Mouse (Mus musculus) right cerebral cortex, adult 2 months (tissue): ENCODE data around the gene Gm13119.
"Not testable (repeated sequence)": the region's sequence is repeated elsewhere in the genome, so short reads cannot be mapped to it uniquely, and the experiment has no call there.

Experiments used
- DNase-seq, 2 experiments: peaks; one replicate each; pipeline ENCODE4 v3.0.0; 2021 to 2022; ENCODE audit warnings: low spot score in 2 of 2

The Gm13119 gene

DNA sequence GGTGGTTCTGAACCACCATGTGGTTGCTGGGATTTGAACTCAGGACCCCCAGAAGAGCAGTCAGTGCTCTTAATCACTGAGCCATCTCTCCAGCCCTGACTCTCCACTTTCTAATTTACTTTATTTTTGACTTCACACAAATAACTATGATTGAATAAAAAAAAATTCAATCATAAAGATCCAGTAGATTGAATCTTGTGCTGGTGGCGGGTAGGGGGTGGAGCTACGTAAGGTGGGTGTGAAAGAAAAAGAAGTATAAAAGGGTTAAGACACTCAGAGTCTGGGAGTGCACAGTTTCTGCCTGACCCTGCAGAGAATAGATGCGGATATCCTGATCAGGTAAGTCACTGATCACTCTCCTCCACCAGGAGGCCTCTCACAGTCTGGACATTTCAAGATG, at the start of gene Gm13119:
TSS of gene Gm13119 (plus strand) at position 301 of the 400 bp plus-strand sequence.
- not testable (repeated sequence) for DNase-seq

DNA sequence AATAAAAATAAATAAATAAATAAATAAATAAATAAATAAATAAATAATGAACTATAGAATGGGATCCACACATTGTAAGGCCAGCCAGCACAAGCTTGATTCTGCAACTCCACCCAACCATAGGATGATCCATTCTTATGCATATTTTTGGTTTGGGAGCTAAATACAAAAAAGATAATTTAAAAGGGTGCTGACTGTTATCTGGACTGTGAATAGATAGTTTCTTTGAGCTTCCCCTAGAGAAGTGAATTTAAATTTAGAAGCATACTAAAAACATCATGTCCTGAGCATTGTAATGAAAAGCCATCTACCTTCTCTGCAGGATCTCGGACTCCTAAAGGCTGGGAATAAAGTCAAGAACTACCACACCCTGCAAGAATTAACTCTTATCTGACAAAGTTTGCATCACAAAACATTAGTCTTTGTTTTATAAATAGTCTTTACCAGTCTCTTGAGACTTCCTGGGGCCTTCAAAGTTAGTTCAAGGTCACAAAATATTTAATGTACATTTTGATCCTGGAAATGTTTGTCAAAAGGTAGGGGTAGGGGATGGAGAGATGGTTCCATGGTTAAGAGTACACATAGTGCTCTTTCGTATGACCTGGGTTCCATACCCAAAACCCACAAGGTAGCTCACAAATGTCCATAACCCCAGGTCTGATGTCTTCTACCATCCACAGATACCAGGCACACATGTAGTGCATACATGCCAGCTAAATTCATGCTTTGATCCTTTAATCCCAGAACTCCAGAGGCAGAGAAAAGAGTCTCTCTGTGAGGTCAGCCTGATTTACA, 44.9 kb upstream of the Gm13119 start:
- DNase-seq: not testable (repeated sequence)

DNA sequence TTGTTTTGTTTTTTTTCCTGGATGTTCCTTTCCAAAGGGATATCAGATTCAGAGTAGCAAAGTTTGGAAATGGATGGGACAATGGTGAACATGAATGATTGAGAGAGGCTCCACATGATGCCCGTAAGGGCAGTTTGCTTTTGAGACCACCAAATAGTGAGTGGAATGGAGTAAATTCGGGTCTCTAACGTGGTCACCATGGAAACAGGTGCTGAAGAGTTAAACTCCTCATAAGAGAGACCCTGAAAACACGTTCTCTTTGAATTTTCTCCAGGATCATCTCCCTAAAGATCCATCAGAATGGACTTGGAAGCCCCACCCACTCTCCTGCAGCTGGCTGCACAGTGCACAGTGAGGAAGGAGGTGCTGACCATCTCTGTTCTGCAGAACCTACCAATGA, 27.8 kb upstream of the Gm13119 start, which contains the start of gene Gm13128:
TSS of gene Gm13128 (plus strand) at position 301 of the 400 bp plus-strand sequence.
- DNase-seq: not testable (repeated sequence)

DNA sequence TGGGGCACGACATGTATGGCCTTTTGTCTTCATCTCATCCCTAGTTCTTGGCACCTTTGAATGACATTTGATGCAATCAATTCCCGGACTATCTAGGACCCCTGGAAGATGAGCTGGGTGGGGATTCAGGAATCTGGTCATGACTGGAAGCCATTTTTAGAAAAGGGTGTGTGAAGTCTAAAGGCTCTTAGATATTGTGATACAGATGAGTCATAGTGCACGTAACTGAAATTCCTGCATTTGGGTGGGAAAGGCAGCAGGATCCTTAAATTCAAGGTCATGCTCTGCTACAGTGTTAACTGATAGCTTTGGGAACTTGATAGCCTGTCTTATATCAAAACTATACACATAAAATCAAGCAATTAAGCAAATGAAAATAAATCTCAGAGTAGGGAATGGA, 21.9 kb upstream of the Gm13119 start:
- DNase-seq: not testable (repeated sequence)

DNA sequence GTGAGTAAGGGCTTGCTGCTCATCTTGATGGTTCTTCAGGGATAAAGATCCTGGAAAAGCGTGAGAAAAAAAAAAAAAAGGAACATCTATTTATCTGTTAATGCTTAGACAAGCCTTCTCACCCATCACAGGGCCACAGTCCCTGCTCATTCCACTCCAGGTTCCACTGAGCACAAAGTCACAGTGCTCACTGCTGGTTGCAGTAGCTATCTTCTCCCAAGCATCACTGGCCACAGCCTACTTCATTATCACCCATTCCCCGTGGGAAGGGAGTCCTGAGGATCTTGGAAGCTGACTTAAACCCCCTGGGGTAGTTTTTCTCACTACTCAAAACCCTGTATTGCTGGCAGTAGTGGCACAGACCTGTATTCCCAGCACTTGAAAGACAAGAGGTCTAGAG, 20.2 kb downstream of the Gm13119 start, which contains the start of gene Pramef20:
TSS of gene Pramef20 (minus strand) at position 23 of the 400 bp plus-strand sequence.
- no peak for DNase-seq

DNA sequence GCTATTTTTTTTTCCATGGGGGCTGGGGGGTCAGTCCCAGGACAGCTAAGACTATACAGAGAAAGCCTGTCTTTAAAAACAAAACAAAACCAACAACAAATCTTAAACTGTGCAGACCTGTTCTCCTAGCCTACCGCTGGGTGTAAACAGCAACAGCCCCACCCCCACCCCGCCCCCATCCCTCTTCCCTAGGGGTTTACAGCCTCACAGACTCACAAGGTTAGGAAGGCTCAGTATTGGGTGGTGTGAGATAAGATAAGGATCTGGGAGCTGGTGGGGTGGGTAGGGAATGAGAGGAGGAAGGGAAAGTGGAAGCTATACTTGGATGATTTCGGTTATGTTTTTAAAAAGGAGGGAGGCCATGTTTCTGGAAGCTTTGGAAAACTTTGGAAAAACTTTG, 38.6 kb downstream of the Gm13119 start:
- DNase-seq: no peak

DNA sequence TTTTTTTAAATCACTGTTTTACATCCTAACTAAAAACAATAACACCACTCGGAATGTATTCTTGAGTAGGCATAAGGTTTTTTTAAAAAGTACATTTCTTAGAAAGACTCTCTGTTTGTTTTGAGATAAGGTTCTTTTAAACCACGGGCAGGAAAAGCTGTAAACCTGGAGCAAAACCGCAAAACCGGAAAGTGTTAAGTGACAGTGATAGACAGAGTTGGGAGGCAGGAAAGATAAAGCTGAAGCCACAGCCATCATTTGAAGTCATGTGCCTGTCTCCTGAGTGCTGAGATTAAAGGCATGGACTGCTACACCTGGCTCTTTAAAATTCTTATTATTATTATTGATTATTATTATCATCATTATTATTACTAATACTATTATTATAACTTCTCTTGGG, 45.0 kb downstream of the Gm13119 start:
- DNase-seq: no peak

DNA sequence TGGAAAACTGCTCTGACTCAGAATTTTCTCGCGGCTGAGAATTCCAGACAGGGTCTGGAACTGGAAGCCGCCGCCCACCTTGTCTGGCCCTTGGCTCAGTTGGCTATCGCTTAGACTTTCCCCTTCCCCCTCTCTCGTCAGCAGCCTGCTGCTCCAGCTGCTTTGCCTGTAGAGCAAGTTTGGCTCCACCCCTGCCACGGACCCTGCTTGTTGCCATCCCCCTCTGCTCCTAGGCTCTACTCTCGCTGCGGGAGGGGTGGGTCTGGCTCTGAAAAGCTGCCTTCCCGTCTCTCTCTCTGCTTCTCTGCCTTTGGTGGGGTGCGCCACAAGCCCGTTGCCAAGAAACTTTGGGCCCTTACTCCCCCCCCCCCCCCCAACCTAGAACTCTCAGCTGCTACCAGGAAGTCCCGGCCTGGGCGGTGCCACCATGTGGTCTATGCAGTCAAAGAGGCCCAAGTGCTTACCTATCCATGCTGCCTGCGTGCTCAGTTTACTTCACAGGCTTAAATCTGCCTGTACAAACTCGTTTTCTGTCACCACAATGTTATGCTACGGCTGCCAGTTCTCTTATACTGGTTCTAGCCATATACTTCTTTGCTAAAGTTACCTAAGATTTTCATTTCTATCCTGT, 46.8 kb downstream of the Gm13119 start:
- no peak for DNase-seq

DNA sequence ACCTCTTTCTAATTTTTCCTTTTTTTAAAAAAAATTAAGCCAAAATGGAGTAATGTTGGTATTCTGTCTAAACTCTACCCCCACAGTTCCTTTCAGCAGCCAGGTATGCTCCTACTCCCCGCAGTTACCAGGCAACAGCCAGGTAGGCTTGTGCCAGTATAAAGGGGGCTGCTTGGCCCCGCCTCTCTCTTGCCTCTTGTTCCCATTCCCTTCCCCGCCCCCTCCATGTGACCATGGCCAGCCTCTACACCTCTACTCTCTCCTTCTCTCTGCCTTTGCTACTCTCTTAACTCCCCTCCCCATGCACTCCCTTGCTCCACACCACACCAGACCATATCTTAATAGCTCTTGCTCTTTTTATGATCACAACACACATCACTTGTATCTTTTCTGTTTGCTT, 48.5 kb downstream of the Gm13119 start:
- DNase-seq: no peak

DNA sequence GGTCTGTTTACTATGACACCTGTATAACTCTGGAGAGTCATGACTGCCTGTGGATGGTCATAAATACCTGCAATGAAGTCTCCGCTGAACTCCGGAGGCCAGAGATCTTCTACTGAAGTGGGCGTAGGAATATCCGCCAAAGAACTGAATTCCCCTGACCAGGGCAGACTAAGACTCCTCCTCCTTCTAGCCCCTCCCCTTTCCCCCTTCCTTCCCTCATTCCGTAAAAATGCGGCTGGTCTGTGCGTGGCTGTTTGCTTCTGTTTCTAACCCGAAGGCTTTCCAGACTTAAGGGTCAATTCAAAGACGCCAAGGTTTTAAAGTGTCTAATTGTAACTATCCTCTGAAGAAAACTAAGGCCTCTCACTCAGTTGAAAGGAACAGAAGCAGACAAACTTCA, 50.5 kb downstream of the Gm13119 start, which contains the start of gene Pramef12:
TSS of gene Pramef12 (minus strand) at position 175 of the 400 bp plus-strand sequence.
- no peak for DNase-seq
